Mouse (Mus musculus) cortical plate, adult 2 months (tissue): Measurements from ENCODE around the gene Rest. TPM values are rescaled to one million over a fixed set of nuclear protein-coding genes. Genes with fewer than 3 reads are reported as not detected.

ENCODE experiments used
- H3K27ac ChIP-seq: fragments of 200-500 bp; 2 replicates; pipeline ENCODE4 v1.5.1; 2012; ENCODE audit warnings: low read length, control low read depth, inconsistent platforms; ENCODE audit not compliant: insufficient read depth
- H3K4me1 ChIP-seq: fragments of 200-500 bp; 2 replicates; pipeline ENCODE4 v1.6.1; 2011; ENCODE audit warnings: low read length; ENCODE audit not compliant: control insufficient read depth, insufficient read depth
- H3K4me3 ChIP-seq: fragments of 200-500 bp; 2 replicates; pipeline ENCODE4 v1.5.1; 2011; ENCODE audit warnings: mild to moderate bottlenecking, low read length, control low read depth; ENCODE audit not compliant: insufficient read depth
- CTCF ChIP-seq: fragments of 200-500 bp; IDR thresholded peaks from 2 replicates; pipeline ENCODE4 v1.5.1; 2011; ENCODE audit warnings: mild to moderate bottlenecking, control low read depth, low read length; ENCODE audit not compliant: insufficient read depth; ENCODE audit errors: extremely low read depth
- POLR2A ChIP-seq: fragments of 200-500 bp; IDR thresholded peaks from 2 replicates; pipeline ENCODE4 v1.6.1; 2011; ENCODE audit warnings: mild to moderate bottlenecking, low read length, control low read depth; ENCODE audit not compliant: insufficient read depth; ENCODE audit errors: extremely low read depth
- polyA plus RNA-seq: library from polyadenylated mRNA; depleted of rRNA; stranded (reverse); fragments of >200 nt; gene quantifications from 2 replicates; pipeline ENCODE4 v1.2.3, GENCODE M21; 2012

Gene Rest
- polyA plus RNA-seq, 1 experiment = 2.6 TPM

DNA sequence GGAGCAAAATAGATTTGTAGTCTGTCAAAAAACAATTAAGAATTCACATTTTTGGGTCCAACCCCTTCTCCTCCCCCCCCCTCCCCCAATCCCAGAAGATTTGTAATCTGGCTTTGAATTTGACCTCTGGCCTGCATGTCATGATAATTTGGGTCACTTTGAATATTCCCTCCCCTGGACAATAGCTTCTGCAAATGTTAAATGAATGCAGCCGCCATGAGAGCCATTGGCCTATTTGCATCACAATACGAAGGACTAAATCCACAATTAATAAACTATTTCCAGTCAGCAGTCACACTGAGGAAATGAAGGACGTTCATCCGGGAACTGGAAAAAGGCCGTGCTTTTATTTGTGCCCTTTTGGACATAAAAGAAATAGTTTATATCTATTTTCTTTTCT is 3.2 kb upstream of the Rest start:
- TF ChIP-seq CTCF (no peak), POLR2A (no peak)
- Histone ChIP-seq H3K27ac (no peak overlapping the region), H3K4me1 (no peaks in the 10 kb centered on the region), H3K4me3 (no peak overlapping the region)

- Histone ChIP-seq H3K27ac (no peak overlapping the region), H3K4me1 (no peaks in the 10 kb centered on the region), H3K4me3 (peak overlapping the region; percentile 82)
- TF ChIP-seq CTCF (no peak), POLR2A (no peak)
These were observed 377 bp downstream of the Rest start for GRCm38 (mm10) chr5:77265671-77266065.

DNA sequence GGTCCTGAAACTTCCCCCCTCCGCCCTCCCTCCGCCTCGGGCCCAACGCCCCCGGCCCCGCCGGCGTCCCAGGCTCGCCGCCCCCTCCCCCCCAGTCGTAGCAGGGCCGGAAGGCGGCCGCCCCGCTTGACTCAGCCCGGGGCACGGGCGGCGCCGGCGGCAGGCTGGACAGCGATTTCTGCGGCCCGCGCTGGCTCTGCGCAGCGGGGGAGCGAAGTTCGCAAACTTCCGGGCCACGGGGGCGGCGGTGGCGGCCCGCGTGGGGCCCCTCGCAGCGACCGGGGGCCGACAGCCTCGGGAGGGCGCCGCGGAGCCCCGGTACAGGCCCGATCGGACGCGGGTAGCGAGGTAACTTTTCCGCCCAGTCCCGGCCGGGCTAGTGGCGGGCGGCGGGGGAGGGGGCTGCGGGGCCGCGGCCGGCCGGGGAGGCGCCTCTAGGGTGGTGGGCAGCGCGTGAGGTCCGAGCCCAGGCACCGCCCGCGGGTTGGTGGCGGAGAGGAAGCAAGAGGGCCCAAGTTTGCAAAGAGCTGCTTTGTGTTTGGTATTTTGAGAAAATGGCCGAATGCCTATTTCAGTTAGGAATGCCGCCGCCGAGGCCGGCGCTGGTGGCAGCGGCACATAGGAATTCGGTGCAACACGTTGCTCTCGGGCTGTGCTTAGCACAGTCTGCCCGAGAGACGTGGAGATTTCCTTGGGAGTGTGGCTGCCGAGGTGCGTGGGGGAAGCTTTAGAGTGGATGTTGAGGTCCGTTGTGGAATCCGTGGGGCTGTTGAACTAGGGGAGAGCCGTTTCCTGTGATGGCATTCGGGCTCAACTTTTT is 985 bp downstream of the Rest start:
- TF ChIP-seq POLR2A (no peak), CTCF (no peak)
- Histone ChIP-seq H3K27ac (0 out of 2 replicates have a peak overlapping the region, but pooled peaks have one; percentile 22), H3K4me3 (peak overlapping the region; percentile 82), H3K4me1 (no peaks in the 10 kb centered on the region)

GRCm38 (mm10) chr5:77266886-77267401 is 1.7 kb downstream of the Rest start:
- H3K4me3 ChIP-seq = peak overlapping the region; percentile 82
- TF ChIP-seq POLR2A = no peak
- no peak for TF ChIP-seq CTCF
- no peak overlapping the region for H3K27ac ChIP-seq
- H3K4me1 ChIP-seq = no peaks in the 10 kb centered on the region

DNA sequence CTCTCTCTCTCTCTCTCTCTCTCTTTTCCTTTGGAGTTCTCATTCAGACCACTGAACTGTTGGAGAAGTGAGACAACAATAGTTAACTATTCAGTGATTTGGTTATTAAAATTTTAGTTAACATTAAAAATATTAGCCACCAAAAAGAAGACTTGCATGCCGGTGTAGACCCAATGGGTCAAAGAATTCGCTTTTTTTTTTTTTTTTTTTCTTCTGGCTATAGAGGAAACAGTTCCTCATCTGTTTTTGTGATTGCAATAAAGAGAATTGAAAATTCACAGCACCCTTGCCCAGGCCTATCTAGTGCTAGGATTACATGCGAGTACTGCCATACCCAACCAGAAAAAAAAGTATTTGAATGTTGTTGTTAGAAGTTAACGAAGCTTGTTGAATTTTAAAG is 2.1 kb downstream of the Rest start:
- TF ChIP-seq POLR2A (no peak), CTCF (no peak)
- Histone ChIP-seq H3K4me3 (no peak overlapping the region; the same call in 1 of the 2 replicates), H3K27ac (no peak overlapping the region), H3K4me1 (no peaks in the 10 kb centered on the region)

- Histone ChIP-seq H3K27ac (no peak overlapping the region), H3K4me3 (no peak overlapping the region), H3K4me1 (no peaks in the 10 kb centered on the region)
- TF ChIP-seq CTCF = no peak
- TF ChIP-seq POLR2A = no peak
These were observed 2.8 kb downstream of the Rest start for GRCm38 (mm10) chr5:77267957-77268624.

GRCm38 (mm10) chr5:77269399-77269798 is 4.1 kb downstream of the Rest start:
- no peak overlapping the region for H3K4me3 ChIP-seq
- no peak overlapping the region for H3K27ac ChIP-seq
- no peaks in the 10 kb centered on the region for H3K4me1 ChIP-seq
- TF ChIP-seq CTCF (no peak), POLR2A (no peak)

GRCm38 (mm10) chr5:77273151-77273550 is 7.9 kb downstream of the Rest start:
- H3K27ac ChIP-seq = no peak overlapping the region
- no peaks in the 10 kb centered on the region for H3K4me1 ChIP-seq
- TF ChIP-seq CTCF (no peak), POLR2A (no peak)
- no peak overlapping the region for H3K4me3 ChIP-seq

DNA sequence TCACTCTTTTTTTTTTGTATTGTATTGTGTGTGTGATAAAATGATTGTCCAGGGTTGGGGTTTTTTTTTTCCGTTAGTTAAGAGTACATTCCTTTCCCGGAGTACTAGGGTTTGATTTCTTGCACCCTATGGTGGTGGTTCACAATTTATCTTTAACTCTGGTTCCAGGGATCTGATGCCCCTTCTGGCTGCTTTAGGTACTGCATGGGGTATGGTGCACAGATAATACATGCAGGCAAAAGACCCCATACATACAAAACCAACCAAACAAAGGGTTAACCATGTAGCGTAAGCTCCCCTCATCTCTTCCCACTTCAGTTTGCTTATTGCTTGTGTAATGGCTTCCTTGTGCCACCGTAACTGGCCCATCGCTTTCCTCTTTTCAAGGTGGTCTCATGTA is 10.7 kb downstream of the Rest start:
- Histone ChIP-seq H3K4me1 (no peaks in the 10 kb centered on the region), H3K27ac (no peak overlapping the region), H3K4me3 (no peak overlapping the region)
- no peak for TF ChIP-seq POLR2A
- peak; percentile 27; the same call in 1 of the 2 replicates for TF ChIP-seq CTCF
